Mouse (Mus musculus) E14TG2a.4 (cell line): ENCODE data around the gene Sephs2.

Experiments used
- H3K27me3 ChIP-seq: 2 replicates; pipeline ENCODE4 v1.6.1; 2014; ENCODE audit warnings: low read length, control low read depth; ENCODE audit not compliant: insufficient read depth
- H3K36me3 ChIP-seq: 2 replicates; pipeline ENCODE4 v1.6.1; 2014; ENCODE audit warnings: low read length, control low read depth; ENCODE audit not compliant: insufficient read depth
- H3K4me1 ChIP-seq: replicated peaks from 2 replicates; pipeline ENCODE4 v1.6.1; 2014; ENCODE audit warnings: low read depth, low read length, control low read depth
- H3K4me3 ChIP-seq: replicated peaks from 2 replicates; pipeline ENCODE4 v1.5.1; 2014; ENCODE audit warnings: mild to moderate bottlenecking, low read length
- H3K9me3 ChIP-seq: 2 replicates; pipeline ENCODE4 v1.6.1; 2014; ENCODE audit warnings: low read length, control low read depth
- CTCF ChIP-seq: conservative IDR thresholded peaks from 2 replicates; pipeline ENCODE4 v1.5.1; 2014; ENCODE audit warnings: low read length
- NANOG ChIP-seq: IDR thresholded peaks from 2 replicates; pipeline ENCODE4 v1.6.1; 2014; ENCODE audit warnings: borderline replicate concordance, low read length, mixed read lengths
- POU5F1 ChIP-seq: IDR thresholded peaks from 2 replicates; pipeline ENCODE4 v1.6.1; 2014; ENCODE audit warnings: low read length, borderline replicate concordance

The Sephs2 gene

GRCm38 (mm10) chr7:127273925-127274789 is at the start of gene Sephs2:
Gene Sephs2 (minus strand): TSS chr7:127274055.
- H3K27me3 ChIP-seq = no peaks in the 10 kb centered on the region
- TF ChIP-seq POU5F1 (no peak), CTCF (no peak), NANOG (no peak)

GRCm38 (mm10) chr7:127322085-127322484 is 48.2 kb upstream of the Sephs2 start:
- H3K9me3 ChIP-seq = no peaks in the 10 kb centered on the region
- no peak overlapping the region for H3K4me3 ChIP-seq
- H3K4me1 ChIP-seq = peaks cover 24% of the 10 kb centered on the region
- peak; percentile 21; the same call in 1 of the 2 replicates for TF ChIP-seq CTCF
- TF ChIP-seq NANOG = no peak
- no peak for TF ChIP-seq POU5F1
- no peaks in the 10 kb centered on the region for H3K36me3 ChIP-seq
- no peaks in the 10 kb centered on the region for H3K27me3 ChIP-seq

More at GRCm38 (mm10) chr7:127273925-127274789, at the start of gene Sephs2:
- peaks cover 76% of the 10 kb centered on the region for H3K4me1 ChIP-seq
- peaks cover 30% of the 10 kb centered on the region for H3K36me3 ChIP-seq
- H3K4me3 ChIP-seq = peak within 1 kb of the TSS; percentile 98
- no peaks in the 10 kb centered on the region for H3K9me3 ChIP-seq

- no peak for TF ChIP-seq CTCF
- Histone ChIP-seq H3K36me3 (no peaks in the 10 kb centered on the region), H3K27me3 (no peaks in the 10 kb centered on the region), H3K4me1 (peaks cover 24% of the 10 kb centered on the region), H3K4me3 (no peak overlapping the region), H3K9me3 (no peaks in the 10 kb centered on the region)
Measured at GRCm38 (mm10) chr7:127321106-127321505, 47.3 kb upstream of the Sephs2 start.

GRCm38 (mm10) chr7:127313912-127314311 is 40.1 kb upstream of the Sephs2 start:
- TF ChIP-seq CTCF (no peak), POU5F1 (no peak), NANOG (no peak)

GRCm38 (mm10) chr7:127309951-127310350 is 36.1 kb upstream of the Sephs2 start:
- Histone ChIP-seq H3K9me3 (no peaks in the 10 kb centered on the region), H3K4me3 (0 out of 2 replicates have a peak overlapping the region, but pooled peaks have one; percentile 20), H3K36me3 (no peaks in the 10 kb centered on the region), H3K27me3 (peaks cover 7% of the 10 kb centered on the region), H3K4me1 (peaks cover 30% of the 10 kb centered on the region)
- TF ChIP-seq POU5F1 = no peak

More at GRCm38 (mm10) chr7:127313912-127314311, 40.1 kb upstream of the Sephs2 start:
- H3K4me3 ChIP-seq = no peak overlapping the region
- peaks cover 28% of the 10 kb centered on the region for H3K4me1 ChIP-seq
- no peaks in the 10 kb centered on the region for H3K9me3 ChIP-seq
- peaks cover 7% of the 10 kb centered on the region for H3K27me3 ChIP-seq
- H3K36me3 ChIP-seq = no peaks in the 10 kb centered on the region

GRCm38 (mm10) chr7:127308887-127309286 is 35.0 kb upstream of the Sephs2 start:
- Histone ChIP-seq H3K4me1 (peaks cover 30% of the 10 kb centered on the region), H3K36me3 (no peaks in the 10 kb centered on the region), H3K4me3 (no peak overlapping the region), H3K27me3 (peaks cover 7% of the 10 kb centered on the region), H3K9me3 (no peaks in the 10 kb centered on the region)
- TF ChIP-seq POU5F1 (no peak), CTCF (peak; percentile 98)

GRCm38 (mm10) chr7:127308431-127308830 is 34.6 kb upstream of the Sephs2 start:
- no peak for TF ChIP-seq POU5F1
- TF ChIP-seq NANOG = no peak
- TF ChIP-seq CTCF = no peak
- Histone ChIP-seq H3K4me3 (no peak overlapping the region), H3K27me3 (peaks cover 7% of the 10 kb centered on the region), H3K9me3 (no peaks in the 10 kb centered on the region; the same call in 1 of the 2 replicates), H3K4me1 (peaks cover 30% of the 10 kb centered on the region), H3K36me3 (no peaks in the 10 kb centered on the region)

GRCm38 (mm10) chr7:127297586-127298193 is 23.8 kb upstream of the Sephs2 start:
- Histone ChIP-seq H3K9me3 (no peaks in the 10 kb centered on the region; the same call in 1 of the 2 replicates), H3K4me1 (peaks cover 12% of the 10 kb centered on the region), H3K27me3 (peaks cover 7% of the 10 kb centered on the region), H3K4me3 (no peak overlapping the region), H3K36me3 (no peaks in the 10 kb centered on the region)
- TF ChIP-seq NANOG (no peak), CTCF (no peak), POU5F1 (no peak)
